Mouse (Mus musculus) left cerebral cortex, adult 2 months (tissue): Measurements from ENCODE around the gene Pop7. TPM values are rescaled to one million over a fixed set of nuclear protein-coding genes. Genes with fewer than 3 reads are reported as not detected.

Experiments
- DNase-seq, 2 experiments: peaks; one replicate each; pipeline ENCODE4 v3.0.0; 2021 to 2022; ENCODE audit warnings: low spot score in 2 of 2, mixed read lengths in 1 of 2; ENCODE audit errors: extremely low spot score in 1 of 2
- H3K27ac ChIP-seq: fragments of 200-600 bp; 2 replicates; pipeline ENCODE4 v1.8.1; 2022
- H3K4me3 ChIP-seq: fragments of 200-600 bp; 2 replicates; pipeline ENCODE4 v1.8.1; 2022
- CTCF ChIP-seq: fragments of 200-600 bp; IDR thresholded peaks from 2 replicates; pipeline ENCODE4 v1.8.1; 2022; ENCODE audit warnings: antibody characterized with exemption, mild to moderate bottlenecking, moderate library complexity
- intact Hi-C: fragments of 180-260 bp; cut with DNase I; formaldehyde crosslinking; loops from one replicate; pipeline ENCODE4 v1.15.1; 2025
- microRNA-seq, 2 experiments: library from miRNA; unstranded; fragments of <30 nt; microRNA quantifications; one replicate each; pipeline ENCODE4 v1.2.0; 2021
- total RNA-seq, 2 experiments: library from RNA; stranded (reverse); gene quantifications; 2 replicates each; pipeline ENCODE4 v1.2.3; 2021

Pop7 gene
- total RNA-seq, 2 experiments from 2014 or later: 30.4 to 35.9 TPM

DNA sequence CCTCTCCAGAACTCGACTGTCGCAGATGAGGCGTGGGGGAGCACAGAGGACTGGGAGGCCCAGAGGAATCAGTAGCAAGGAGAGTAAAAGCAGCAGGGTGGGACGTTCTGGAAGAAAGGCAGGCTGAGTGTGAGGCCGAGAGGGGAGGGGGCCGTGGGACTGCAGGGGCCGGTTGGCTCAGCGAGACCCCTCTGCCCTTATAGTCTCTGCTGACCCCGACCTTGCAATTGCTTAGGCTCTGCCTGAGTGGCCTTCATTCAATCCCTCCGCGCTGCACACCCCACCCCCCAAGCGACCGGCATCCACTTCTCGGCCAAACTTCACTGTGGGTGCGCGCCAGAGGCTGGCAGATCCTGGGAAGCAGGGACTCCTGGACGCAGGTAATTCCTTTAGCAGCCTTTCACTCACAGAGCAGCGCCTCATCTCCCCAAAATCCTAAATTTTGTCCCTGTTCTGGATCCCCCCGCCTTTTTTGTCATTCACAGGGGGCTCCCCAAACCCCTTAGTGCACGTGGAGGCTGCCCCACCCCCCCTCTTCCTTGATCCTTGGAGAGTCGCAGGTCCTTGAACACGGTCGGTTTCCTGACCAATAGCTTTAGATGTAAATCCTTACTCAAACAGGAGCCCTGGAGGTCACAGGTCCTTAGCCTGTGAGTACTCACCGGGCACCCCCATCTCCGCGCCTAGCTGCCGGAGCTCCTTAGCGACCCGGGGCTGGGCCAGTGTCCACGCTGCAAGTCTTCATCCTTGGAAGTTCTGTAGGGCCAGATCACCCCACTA lies 17.1 kb downstream of the Pop7 start:
- no peak overlapping the region for H3K27ac ChIP-seq
- H3K4me3 ChIP-seq: no peak overlapping the region
- intact Hi-C loops: no loop called here
- no peak for TF ChIP-seq CTCF
- no peak for DNase-seq

DNA sequence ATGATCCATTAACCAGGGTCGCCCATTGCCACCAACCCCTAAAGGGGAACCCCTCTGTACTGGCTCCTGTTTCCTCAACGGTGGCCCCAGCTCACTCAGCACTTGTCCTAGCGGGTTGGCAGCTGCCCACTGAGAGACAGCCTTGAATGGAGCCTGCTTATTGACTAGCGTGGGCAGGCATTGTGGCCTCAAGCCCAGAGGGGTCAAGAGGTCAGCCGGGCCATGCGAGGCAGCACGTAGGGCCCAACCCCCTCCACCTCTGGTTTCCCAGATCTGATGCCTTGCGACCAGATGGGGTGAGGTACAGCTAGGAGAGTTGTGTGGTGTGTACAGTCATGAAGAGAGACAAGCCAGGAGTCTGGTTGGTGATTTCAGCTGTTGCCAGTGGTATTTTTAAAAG lies 20.4 kb downstream of the Pop7 start:
- H3K4me3 ChIP-seq: no peak overlapping the region
- intact Hi-C loops: loop anchor here (2.0 kb wide), 1 partner anchor 21 kb away; the partner anchor contains the start of gene Pop7
- H3K27ac ChIP-seq: no peak overlapping the region
- TF ChIP-seq CTCF: no peak
- DNase-seq: no peak

DNA sequence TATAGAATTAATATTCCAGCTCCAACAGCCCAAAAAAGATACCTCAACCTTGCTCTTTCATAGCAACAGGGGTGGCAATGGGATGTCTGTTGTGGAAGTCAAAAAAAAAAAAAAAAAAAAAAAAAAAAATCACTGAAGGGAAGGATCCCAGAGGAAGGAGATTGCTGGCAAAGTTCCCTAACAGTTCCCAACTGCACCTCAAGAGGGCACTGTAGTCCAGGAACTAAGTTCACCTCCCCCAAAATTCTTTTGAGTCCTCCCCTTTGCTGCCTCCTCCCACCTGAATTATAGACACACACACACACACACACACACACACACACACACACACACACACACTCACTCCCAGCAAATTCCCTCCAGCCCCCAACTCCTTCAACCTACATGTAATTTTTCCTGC lies 21.2 kb downstream of the Pop7 start:
- intact Hi-C loops: loop anchor here (2.0 kb wide), 1 partner anchor 22 kb away; the partner anchor contains the start of gene Pop7
- Histone ChIP-seq H3K4me3 (no peak overlapping the region), H3K27ac (no peak overlapping the region)
- peak; percentile 66 for TF ChIP-seq CTCF
- DNase-seq: peak; percentile 71 to 83

DNA sequence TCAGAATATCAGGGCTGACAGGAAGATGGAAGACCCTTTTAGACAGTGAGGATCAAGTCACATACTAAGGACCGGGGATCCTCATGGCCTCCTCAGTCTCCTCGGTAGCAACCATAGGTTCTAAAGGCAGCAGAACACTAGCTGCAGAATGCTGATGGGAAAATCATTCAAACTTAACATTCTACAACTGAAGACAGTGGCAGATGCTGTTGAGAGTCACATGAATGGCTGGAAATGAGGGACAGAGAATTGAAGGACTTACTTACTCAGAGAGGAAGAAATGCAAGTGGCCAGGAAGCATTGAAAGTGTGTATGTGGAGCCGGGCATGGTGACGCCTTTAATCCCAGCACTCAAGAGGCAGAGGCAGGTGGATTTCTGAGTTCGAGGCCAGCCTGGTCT lies 25.4 kb downstream of the Pop7 start, which contains the start of gene Zan:
Gene Zan, minus strand, starts transcription at position 101 of the 400 bp plus-strand sequence.
- no peak for TF ChIP-seq CTCF

DNA sequence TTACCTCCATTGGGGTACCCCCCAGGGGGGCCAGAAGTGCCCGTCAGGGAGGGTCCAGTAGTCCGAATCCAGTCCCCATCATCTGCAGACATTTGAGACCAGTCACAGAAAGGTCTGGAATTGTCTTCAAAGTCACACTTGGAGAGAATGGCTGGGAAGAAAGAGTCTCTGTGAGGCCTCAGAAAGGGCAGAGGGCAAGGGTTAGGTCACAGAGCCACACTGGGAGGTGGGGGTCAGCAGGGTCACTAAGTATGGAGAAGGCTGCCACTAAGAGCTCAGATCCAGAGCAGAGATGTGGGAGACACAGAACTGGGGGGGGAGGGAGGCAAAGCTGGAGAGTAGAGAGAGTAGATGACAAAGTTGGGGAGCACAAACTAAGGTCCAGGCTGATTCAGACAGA lies 28.0 kb downstream of the Pop7 start:
- Histone ChIP-seq H3K4me3 (no peak overlapping the region), H3K27ac (no peak overlapping the region)
- no peak for TF ChIP-seq CTCF
- DNase-seq: no peak
- intact Hi-C loops: loop anchor here (10.0 kb wide), 1 partner anchor 320 kb away; no protein-coding TSS in a partner anchor

More for the DNA sequence above, 25.4 kb downstream of the Pop7 start, which contains the start of gene Zan:
- intact Hi-C loops: loop anchor here (10.0 kb wide), 1 partner anchor 322 kb away; no protein-coding TSS in a partner anchor
- no peak within 1 kb of the TSS for H3K27ac ChIP-seq
- no peak for DNase-seq
- H3K4me3 ChIP-seq: no peak within 1 kb of the TSS

DNA sequence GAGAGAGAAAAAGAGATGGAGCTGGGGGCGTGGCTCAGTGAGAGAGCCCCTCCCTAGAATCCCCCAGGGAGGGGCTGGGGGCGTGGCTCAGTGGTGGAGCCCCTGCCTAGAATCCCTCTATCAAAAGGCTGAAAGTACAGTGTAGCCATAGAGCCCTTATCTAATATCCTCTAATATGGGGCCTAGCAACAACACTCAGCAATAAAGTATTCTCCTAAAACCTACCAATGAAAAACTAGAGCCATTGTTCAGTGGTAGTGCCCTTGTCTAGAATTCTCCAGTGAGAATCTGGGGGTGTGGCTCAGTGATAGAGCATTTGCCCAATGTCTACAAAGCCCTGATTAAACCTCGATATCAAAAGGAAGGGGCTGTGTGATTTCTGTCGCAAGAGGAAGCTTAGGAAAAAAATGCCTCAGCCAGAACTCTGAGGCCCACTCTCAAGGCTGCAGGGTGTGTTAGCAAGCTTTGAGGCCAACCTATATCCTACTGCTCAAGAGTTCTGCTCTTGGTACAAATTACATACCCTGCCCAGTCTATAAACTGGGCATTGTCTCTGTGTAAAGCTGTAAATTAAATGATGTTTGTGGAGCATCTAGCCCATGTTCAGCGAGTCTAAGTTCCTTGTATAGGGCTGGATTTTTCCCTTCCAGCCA lies 29.9 kb downstream of the Pop7 start:
- DNase-seq: no peak
- intact Hi-C loops: loop anchor here (10.0 kb wide), 1 partner anchor 318 kb away; no protein-coding TSS in a partner anchor
- TF ChIP-seq CTCF: no peak
- Histone ChIP-seq H3K4me3 (no peak overlapping the region), H3K27ac (no peak overlapping the region)

DNA sequence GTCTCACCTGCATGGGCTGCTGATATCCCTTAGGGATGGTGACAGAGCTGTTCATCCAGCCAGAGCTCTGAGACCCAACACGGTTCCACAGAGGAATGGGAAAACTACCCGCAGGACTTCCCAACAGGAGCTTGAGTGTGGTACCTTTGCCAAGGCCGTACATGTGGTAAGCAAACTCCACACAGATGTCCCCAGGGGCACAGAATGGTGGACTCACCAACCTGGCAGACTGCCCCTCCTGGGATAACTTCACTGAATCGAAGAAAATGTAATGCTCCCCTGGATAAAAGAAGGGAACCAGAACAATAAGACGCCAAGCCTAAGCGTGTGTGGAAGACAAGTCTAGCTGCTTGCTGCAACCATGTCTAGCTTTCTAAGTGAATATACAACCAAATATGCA lies 35.4 kb downstream of the Pop7 start:
- no peak overlapping the region for H3K27ac ChIP-seq
- DNase-seq: no peak
- H3K4me3 ChIP-seq: no peak overlapping the region
- TF ChIP-seq CTCF: no peak
- intact Hi-C loops: no loop called here

DNA sequence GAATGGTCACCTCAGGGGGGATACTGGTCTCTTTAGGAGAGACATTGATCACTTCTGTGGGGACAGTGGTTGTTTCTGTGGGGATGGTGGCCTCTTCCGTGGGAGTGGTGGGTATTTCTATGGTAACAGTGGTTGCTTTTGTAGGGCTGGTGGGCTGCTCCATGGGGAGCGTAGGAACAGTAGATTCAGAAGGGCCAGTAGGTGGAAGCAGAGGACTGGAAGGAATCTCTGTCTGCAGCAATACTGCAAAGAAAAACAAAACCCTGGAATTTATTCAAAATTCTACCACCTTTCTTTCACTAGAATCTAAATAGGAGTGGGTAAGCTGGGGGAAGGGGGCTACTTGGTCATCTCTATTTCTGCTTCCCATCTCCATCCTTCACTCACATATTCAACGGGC lies 37.3 kb downstream of the Pop7 start:
- DNase-seq: no peak
- intact Hi-C loops: no loop called here

DNA sequence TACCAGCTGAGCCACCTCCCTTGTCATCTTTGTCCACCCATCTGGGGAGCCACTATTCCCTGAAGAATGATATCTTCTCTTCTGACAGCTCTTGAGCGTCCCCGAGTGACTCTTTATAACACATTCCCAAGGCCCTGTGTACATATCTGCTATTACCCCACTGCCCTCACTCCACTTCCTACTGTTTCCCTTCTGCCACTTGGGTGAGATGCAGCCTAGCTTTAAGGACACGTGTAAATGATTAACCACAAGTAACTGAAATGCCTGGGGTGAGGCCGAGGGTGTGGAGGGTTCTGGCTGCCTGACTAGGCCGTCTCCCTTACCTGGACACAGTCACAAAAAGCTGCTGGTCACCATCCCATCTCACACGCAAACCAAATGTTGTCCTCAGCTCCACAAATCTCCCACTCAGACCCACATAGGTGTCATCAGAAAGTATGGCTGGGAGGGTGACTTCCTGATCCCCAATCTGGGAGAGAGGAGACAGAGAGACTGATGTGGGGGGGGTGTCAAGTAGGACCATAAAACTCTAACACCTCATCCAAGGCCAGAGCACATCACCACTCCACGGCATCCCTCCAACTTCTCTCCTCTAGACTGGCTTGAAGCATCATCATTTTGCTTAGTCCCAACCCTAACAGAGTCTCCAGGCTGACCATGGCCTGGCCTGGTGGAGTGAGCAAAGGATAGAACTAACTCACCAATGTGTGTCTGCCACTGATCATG lies 46.3 kb downstream of the Pop7 start:
- DNase-seq: no peak
- Histone ChIP-seq H3K27ac (no peak overlapping the region), H3K4me3 (no peak overlapping the region)
- TF ChIP-seq CTCF: no peak
- intact Hi-C loops: no loop called here

More for the DNA sequence above, 37.3 kb downstream of the Pop7 start:
- H3K4me3 ChIP-seq: no peak overlapping the region
- H3K27ac ChIP-seq: no peak overlapping the region
- TF ChIP-seq CTCF: peak; percentile 55

DNA sequence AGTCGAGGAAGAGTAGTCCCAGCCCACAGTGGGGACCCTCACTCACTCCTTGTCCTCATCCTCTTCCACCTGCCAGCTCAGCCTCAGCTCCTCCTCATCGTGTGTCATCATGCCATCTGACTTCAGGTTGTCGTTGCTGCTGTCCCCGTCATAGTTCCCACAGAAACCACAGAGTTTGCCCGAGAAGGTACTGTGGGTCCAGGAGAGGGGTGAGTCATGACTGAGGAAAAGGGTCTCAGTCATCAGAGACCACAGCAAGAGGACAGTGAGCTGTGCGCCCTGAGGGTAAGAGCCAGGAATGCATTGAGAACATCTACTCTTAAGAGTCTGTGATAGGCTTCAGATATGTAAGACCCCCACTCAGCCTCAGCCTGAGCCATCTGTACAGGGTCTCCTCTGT lies 47.1 kb downstream of the Pop7 start:
- DNase-seq: no peak
- H3K27ac ChIP-seq: no peak overlapping the region
- H3K4me3 ChIP-seq: no peak overlapping the region
- intact Hi-C loops: no loop called here
- no peak for TF ChIP-seq CTCF

Small RNA genes lying within 50 kb of the gene (microRNA-seq; reads per million reads assigned to microRNA genes)
- 0.73 to 1.2 reads per million in 2 experiments for gene Mir6418

Other genes starting within 250 kb of the Pop7 start
- 10 to 100 TPM; 53.8 to 62.9 TPM for gene Ache, start 215.0 kb downstream of the Pop7 start, total RNA-seq
- 10 to 100 TPM; 11.6 to 14.4 TPM for gene Ufsp1, start 207.9 kb downstream of the Pop7 start, total RNA-seq
- 100 to 1,000 TPM; 202 to 221 TPM for gene Srrt, start 194.8 kb downstream of the Pop7 start, total RNA-seq
- gene Trip6, start 188.1 kb downstream of the Pop7 start, total RNA-seq: 1 to 10 TPM; 4.5 to 6.5 TPM
- 10 to 100 TPM; 22.8 to 25.1 TPM for gene Slc12a9, start 168.9 kb downstream of the Pop7 start, total RNA-seq
- 1 to 10 TPM; 4.9 to 6.8 TPM for gene Ephb4, start 152.4 kb downstream of the Pop7 start, total RNA-seq
- under 1 TPM; 0.30 to 0.38 TPM for gene Zan, start 25.5 kb downstream of the Pop7 start, total RNA-seq
- gene Gigyf1, start 16.0 kb upstream of the Pop7 start, total RNA-seq: 10 to 100 TPM; 58.1 to 59.9 TPM
- not detected for gene Epo, start 30.7 kb upstream of the Pop7 start, total RNA-seq
- gene Gnb2, start 31.0 kb upstream of the Pop7 start, total RNA-seq: 100 to 1,000 TPM; 570 to 583 TPM
- gene Actl6b, start 51.0 kb upstream of the Pop7 start, total RNA-seq: 100 to 1,000 TPM; 103 to 111 TPM
- gene Tfr2, start 67.3 kb upstream of the Pop7 start, total RNA-seq: 10 to 100 TPM; 13.2 to 14.9 TPM
- gene Mospd3, start 98.5 kb upstream of the Pop7 start, total RNA-seq: 10 to 100 TPM; 19.9 to 25.1 TPM
- gene Pcolce, start 111.3 kb upstream of the Pop7 start, total RNA-seq: 10 to 100 TPM in 1 of 2 experiments, 1 to 10 TPM in 1; 9.6 to 11.2 TPM
- gene Fbxo24, start 126.5 kb upstream of the Pop7 start, total RNA-seq: under 1 TPM; 0.23 to 0.42 TPM
- 10 to 100 TPM; 15.9 to 21.2 TPM for gene Lrch4, start 126.6 kb upstream of the Pop7 start, total RNA-seq
- gene Gm20605, start 126.7 kb upstream of the Pop7 start, total RNA-seq: 10 to 100 TPM; 11.6 to 12.8 TPM
- 1 to 10 TPM; 4.8 to 7.2 TPM for gene Sap25, start 138.8 kb upstream of the Pop7 start, total RNA-seq
- under 1 TPM; 0.14 to 0.29 TPM for gene Irs3, start 143.2 kb upstream of the Pop7 start, total RNA-seq
- gene Agfg2, start 182.2 kb upstream of the Pop7 start, total RNA-seq: 10 to 100 TPM; 43.6 to 45.5 TPM
- 10 to 100 TPM; 76.3 to 81.7 TPM for gene Nyap1, start 239.1 kb upstream of the Pop7 start, total RNA-seq
- 100 to 1,000 TPM; 150 to 156 TPM for gene Tsc22d4, start 243.2 kb upstream of the Pop7 start, total RNA-seq